In genomic region chr4:115987436-115987835, GRCm38 (mm10) we compare ENCODE assay signal across 23 mouse cellular contexts. TPM values are rescaled to one million over a fixed set of nuclear protein-coding genes. Genes with fewer than 3 reads are reported as not detected.
"Had no signal": no experiment of that assay in that cellular context is flagged by ENCODE, and none has a peak within 500 bp of the region (broad histone marks: within the 10 kb centered on the region; RNA-seq: fewer than 3 reads in every experiment).

No protein-coding gene starts in this region.

- H3K4me3 ChIP-seq: kidney, embryonic 15.5 days; limb, embryonic 12.5 days; limb, embryonic 15.5 days; megakaryocyte, embryonic 14.5 days; midbrain, embryonic 10.5 days; midbrain, embryonic 13.5 days; stomach, embryonic 15.5 days had no signal

- DNase-seq: kidney, adult 11 months; kidney, adult 8-10 months; kidney, postnatal 10 days; kidney, postnatal 36 days; left cerebral cortex, postnatal 4 days; liver, postnatal 0 days; right cerebral cortex, postnatal 14 days; right cerebral cortex, postnatal 4 days; spleen, adult 18-20 months; thymus, adult 18-20 months; thymus, postnatal 36 days had no signal

- H3K9ac ChIP-seq: kidney, embryonic 15.5 days; limb, embryonic 12.5 days; limb, embryonic 15.5 days; liver, embryonic 14.5 days; liver, postnatal 0 days; midbrain, embryonic 13.5 days; stomach, embryonic 15.5 days had no signal

- ATAC-seq: hindbrain, embryonic 16.5 days; liver, postnatal 0 days; midbrain, embryonic 13.5 days; midbrain, embryonic 16.5 days had no signal

- H3K9me3 ChIP-seq: kidney, embryonic 15.5 days; limb, embryonic 15.5 days; midbrain, embryonic 13.5 days; stomach, embryonic 15.5 days had no signal

- H3K27ac ChIP-seq: kidney, embryonic 15.5 days; limb, embryonic 12.5 days; limb, embryonic 15.5 days; liver, embryonic 14.5 days; midbrain, embryonic 10.5 days; midbrain, embryonic 13.5 days; stomach, embryonic 15.5 days had no signal

- H3K4me2 ChIP-seq: kidney, embryonic 15.5 days; limb, embryonic 12.5 days; limb, embryonic 15.5 days; liver, embryonic 11.5 days; midbrain, embryonic 13.5 days; stomach, embryonic 15.5 days had no signal

- H3K4me1 ChIP-seq: midbrain, embryonic 13.5 days; stomach, embryonic 15.5 days had no signal

- H3K36me3 ChIP-seq: kidney, embryonic 15.5 days; limb, embryonic 12.5 days; limb, embryonic 15.5 days; midbrain, embryonic 10.5 days; midbrain, embryonic 13.5 days; stomach, embryonic 15.5 days had no signal

RNA-seq across cellular contexts. Expression of gene Dmbx1, which starts 47.7 kb away (rescaled TPM):
- polyA plus RNA-seq: kidney, embryonic 15.5 days; liver, embryonic 11.5 days; liver, embryonic 14.5 days; liver, postnatal 0 days; urinary bladder, adult 2 months had no signal
